Mouse (Mus musculus): ENCODE measurements around the gene Pcdh15.

Gene Pcdh15

GRCm38 (mm10) chr10:74339247-74340160, 1240.4 kb downstream of the Pcdh15 start:
- no peak for DNase-seq

DNA sequence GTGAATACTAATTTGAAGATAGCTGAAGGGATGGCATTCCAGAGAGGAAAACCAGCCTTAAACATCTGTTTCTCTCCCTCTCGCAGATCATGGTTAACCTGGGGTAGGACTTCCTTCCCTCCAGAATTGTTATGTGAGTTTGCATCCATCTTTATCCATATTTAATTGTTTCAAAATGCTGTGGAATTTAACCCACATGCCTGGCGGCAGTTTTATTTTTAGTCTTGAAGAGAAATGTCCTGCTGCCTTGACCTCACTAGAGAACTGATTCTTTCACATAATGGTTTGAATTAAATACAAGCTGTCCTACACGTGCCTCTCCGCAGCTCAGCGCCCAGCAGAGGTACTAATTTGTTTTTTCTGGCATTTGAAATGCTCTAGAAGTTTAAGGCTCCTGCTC, 1260.4 kb downstream of the Pcdh15 start:
- no peak for DNase-seq

GRCm38 (mm10) chr10:74378697-74379096, 1279.6 kb downstream of the Pcdh15 start:
- no peak for DNase-seq

GRCm38 (mm10) chr10:74379276-74380134, 1280.4 kb downstream of the Pcdh15 start:
- no peak for DNase-seq

- no peak for DNase-seq
Measured at GRCm38 (mm10) chr10:74387538-74388499, 1288.7 kb downstream of the Pcdh15 start.

DNA sequence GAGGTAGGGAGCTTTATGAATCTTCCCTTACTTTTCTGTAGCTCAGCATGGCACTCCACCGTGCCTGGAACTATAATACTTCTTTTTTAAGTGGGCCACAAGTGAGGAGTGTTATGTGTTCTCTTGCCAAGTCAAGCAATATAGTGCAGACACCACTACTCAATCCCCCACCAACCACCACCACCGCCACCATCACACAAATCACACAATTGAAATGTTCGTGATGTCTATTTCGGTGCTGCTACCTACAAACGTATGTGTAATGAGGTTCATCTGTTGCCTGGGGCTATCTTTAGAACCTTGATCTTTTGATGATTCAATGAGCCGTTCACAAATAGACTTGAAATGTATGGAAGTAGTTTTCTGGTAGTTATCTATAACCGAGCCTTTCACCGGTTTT, 1304.0 kb downstream of the Pcdh15 start:
- no peak for DNase-seq

GRCm38 (mm10) chr10:74414021-74414420, 1314.9 kb downstream of the Pcdh15 start:
- peak; percentile 7 for DNase-seq

DNA sequence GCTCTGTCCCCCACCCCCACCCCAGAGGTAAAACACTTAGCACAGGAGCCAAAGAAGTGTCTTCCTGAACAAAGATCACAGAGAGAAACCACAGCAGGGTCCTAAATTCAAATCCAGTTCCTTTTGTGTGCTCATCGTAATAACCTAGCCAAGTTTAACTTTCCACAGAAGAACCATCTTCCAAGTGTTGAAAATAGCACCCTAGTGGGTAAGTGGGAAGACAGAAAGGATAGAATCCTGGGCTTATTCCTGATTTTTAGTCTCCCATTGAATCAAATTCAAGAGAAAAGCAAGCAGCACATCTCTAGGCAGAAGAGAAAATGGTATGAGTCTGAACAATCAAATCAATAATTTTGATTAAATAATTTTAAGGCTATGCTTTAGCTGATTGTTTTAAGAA, 1315.8 kb downstream of the Pcdh15 start:
- no peak for DNase-seq

GRCm38 (mm10) chr10:74415359-74415758, 1316.2 kb downstream of the Pcdh15 start:
- DNase-seq, result no peak

DNA sequence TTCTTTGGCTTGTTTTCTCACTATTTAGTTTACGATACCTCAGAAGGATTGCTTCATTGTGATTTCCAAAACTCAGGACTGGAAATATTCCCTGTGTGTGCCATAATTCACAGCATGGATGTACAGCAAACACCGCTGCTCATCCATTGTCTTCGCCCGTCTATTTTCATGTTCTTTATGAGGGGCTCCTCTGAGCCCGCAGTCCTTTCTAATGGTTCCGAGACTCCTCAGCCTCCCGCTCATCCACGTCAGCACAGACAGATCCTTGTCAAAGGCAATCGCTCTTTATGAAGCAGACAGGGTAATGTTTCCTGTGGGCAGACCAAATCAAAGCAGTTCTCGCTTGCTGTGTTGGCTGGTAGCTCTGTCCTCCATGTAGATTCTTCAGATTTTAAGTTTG, 1316.8 kb downstream of the Pcdh15 start:
- no peak for DNase-seq

- no peak for DNase-seq
Measured at GRCm38 (mm10) chr10:74450069-74450468, 1350.9 kb downstream of the Pcdh15 start.

GRCm38 (mm10) chr10:74463972-74464371, 1364.8 kb downstream of the Pcdh15 start:
- DNase-seq, result no peak

DNA sequence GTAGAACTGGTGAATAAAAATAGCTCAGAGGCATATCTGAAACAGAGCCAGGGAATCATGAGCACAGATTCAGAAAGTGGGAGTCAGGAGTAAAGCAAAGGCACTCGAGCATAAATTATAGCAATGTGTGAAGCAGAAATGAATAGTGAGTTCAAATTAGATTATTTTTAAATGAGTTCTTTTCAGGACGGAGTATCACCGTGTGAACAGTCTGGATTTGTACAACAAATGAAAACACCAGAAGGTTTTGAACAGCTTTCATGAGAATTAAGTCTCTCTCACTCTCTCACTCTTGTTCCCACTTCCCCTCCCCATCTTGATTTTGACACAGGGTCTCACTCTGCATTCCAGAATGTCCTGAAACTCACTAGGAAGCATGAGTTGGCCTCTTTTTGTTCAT, 1381.6 kb downstream of the Pcdh15 start:
- DNase-seq, result no peak

DNA sequence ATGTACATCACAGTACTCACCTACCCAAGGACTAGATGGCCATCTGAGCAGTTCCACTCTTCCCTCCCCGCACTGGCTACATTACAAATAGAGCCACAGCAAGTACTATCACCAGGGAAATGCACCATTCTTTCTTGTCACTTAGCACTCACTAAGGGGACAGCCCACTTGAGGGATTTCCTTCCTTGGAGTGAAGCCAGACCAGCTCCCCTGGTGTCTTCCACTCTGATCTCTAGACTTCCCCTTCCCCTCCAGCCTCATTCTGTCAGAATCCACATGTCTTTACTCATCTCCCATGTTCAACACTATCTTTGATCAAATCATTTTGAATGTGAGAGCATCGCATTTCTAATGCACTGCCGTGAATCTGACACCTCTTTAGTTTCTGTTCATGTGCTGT, 1413.2 kb downstream of the Pcdh15 start:
- no peak for DNase-seq

DNA sequence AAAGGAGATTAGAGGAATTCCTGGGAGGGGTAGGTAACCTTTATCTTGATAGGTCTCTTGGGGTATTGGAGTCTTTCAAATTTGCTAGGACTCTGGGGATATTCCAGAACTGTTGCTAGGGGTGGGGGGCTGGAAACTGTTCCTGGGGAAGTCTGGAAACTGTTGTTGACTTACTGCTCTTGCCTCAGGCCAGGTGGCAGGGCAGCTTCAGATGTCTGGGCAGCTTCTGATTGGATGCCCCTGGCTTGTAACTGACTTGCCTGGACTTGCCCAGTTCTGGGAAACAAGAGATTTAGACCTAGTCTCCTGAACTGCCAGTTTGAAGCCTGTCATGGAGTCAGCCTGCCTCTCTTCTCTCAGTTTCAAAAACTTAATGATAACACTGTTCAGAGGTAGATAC, 1414.6 kb downstream of the Pcdh15 start:
- no peak for DNase-seq

DNA sequence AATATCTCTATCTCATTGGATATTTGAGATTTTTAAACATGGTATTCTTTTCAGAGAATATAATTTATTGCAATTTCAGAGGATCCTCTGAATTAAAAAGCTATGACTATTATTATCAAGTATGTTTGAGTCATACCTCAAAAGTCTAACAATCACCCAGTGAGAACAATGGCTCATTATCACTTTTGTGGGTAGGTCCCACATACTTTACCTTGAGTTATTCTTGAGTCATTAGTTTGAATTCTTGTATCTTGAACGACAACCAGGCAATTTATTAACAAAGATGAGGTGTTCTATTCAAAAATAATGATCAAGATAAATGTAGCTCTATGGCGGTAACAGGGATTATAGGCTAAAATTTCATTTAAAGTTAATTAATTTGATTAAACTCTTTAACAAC, 1439.2 kb downstream of the Pcdh15 start:
- no peak for DNase-seq

- DNase-seq, result no peak
Measured at GRCm38 (mm10) chr10:74555326-74555725, 1456.2 kb downstream of the Pcdh15 start.

GRCm38 (mm10) chr10:74569603-74570002, 1470.5 kb downstream of the Pcdh15 start:
- no peak for DNase-seq

- DNase-seq, result no peak
Measured at GRCm38 (mm10) chr10:74579924-74580323, 1480.8 kb downstream of the Pcdh15 start.

DNA sequence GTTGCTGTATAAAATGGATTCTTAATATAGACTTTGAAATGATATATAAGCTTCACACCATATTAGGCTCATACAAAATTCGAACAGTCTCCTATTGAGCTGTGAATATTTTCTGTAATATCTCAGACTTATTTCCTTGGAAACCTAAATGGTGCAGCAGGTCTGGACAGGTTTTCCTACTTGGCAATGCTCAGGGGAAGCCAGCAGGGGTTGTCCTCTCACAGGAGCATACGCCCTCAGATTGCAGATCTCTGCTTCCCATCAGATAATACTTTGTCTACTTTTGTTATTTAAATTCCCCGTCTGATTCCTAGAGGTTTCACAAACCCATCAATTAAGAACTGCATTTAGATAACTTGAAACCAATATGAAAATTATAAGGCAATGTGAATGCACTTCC, 1492.7 kb downstream of the Pcdh15 start:
- no peak for DNase-seq

DNA sequence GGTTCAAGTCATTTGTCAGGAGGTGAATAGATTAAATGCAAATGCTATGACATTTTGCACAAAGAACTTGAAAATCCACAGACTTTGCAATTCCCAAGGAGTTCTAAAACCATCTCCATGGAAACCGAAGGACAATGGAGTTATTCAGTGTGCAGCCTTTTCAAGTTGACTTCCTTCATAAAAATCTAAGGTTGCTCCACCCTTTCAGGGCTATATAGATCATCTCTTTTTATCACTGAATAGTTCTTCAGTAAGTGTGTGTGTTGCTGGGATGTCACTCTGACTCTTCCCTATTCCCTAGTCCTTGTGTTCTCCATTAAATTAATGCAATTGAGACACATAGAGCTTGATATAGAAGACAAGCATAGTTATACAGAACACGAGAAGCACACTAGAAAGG, 1508.5 kb downstream of the Pcdh15 start:
- DNase-seq, result no peak

DNA sequence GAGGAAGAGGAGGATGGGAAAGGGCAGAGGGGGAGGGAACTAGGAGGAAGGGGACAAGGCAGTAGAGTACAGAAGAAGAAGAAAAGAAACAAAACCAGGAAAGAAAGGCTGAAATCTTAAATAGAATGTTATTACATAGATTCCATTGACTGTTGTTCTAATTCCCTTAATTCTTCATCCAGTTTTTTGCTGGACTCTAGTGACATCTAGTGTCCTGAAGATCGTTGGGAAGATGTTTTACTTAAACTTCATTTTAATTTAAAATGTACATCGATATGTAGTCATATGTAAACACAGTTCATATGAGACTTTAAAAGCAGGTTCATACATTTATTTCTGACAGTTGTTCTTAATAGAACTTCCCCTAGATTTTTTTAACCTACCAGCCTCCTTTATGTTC, 1522.7 kb downstream of the Pcdh15 start:
- DNase-seq, result no peak

- no peak for DNase-seq
Measured at GRCm38 (mm10) chr10:74625715-74626114, 1526.6 kb downstream of the Pcdh15 start.

Data from kidney, postnatal 10 days (tissue).